Mouse (Mus musculus) liver, postnatal 0 days (tissue): ENCODE measurements around the gene Nos2. TPM values are rescaled to one million over a fixed set of nuclear protein-coding genes. Genes with fewer than 3 reads are reported as not detected.
A peak's percentile ranks its signal among the peaks of the same experiment; 100 is the strongest.

ENCODE experiments used
- ATAC-seq: fragments of 200-750 bp; cut with Nextera tagmentation; 2 replicates; pipeline ENCODE4 v1.8.0; 2017; ENCODE audit warnings: mild to moderate bottlenecking, moderate library complexity
- DNase-seq: peaks from one replicate; pipeline ENCODE4 v3.0.0-alpha.2; 2016
- H3K27ac ChIP-seq: fragments of 300-500 bp; sonication (generic); 2 replicates; pipeline ENCODE4 v1.5.1; 2014; ENCODE audit warnings: antibody characterized with exemption, moderate library complexity, mild to moderate bottlenecking, low read depth
- H3K27me3 ChIP-seq: fragments of 300-500 bp; sonication (generic); 2 replicates; pipeline ENCODE4 v1.6.1; 2014; ENCODE audit warnings: low read length, control low read depth, mixed read lengths; ENCODE audit not compliant: insufficient read depth
- H3K36me3 ChIP-seq: fragments of 300-500 bp; sonication (generic); replicated peaks from 2 replicates; pipeline ENCODE4 v1.6.1; 2014; ENCODE audit warnings: mild to moderate bottlenecking, control low read depth, low read length, moderate library complexity, mixed read lengths; ENCODE audit not compliant: insufficient read depth
- H3K4me1 ChIP-seq: fragments of 300-500 bp; sonication (generic); 2 replicates; pipeline ENCODE4 v1.6.1; 2014; ENCODE audit warnings: antibody characterized with exemption, mild to moderate bottlenecking, control low read depth; ENCODE audit not compliant: insufficient read depth
- H3K4me2 ChIP-seq: fragments of 300-500 bp; sonication (generic); 2 replicates; pipeline ENCODE4 v1.6.1; 2014; ENCODE audit warnings: low read depth, mild to moderate bottlenecking, low read length, moderate library complexity, mixed read lengths
- H3K4me3 ChIP-seq: fragments of 300-500 bp; sonication (generic); 2 replicates; pipeline ENCODE4 v1.5.1; 2014; ENCODE audit warnings: low read depth, low read length
- H3K9ac ChIP-seq: fragments of 300-500 bp; sonication (generic); replicated peaks from 2 replicates; pipeline ENCODE4 v1.6.1; 2014; ENCODE audit warnings: mild to moderate bottlenecking, moderate library complexity
- H3K9me3 ChIP-seq: fragments of 300-500 bp; sonication (generic); 2 replicates; pipeline ENCODE4 v1.6.1; 2016; ENCODE audit warnings: mild to moderate bottlenecking, control low read depth, low read length, mixed read lengths
- CTCF ChIP-seq: sonication (generic); IDR thresholded peaks from 2 replicates; pipeline ENCODE4 v1.5.1; 2016; ENCODE audit warnings: antibody characterized with exemption, low read depth
- EP300 ChIP-seq: IDR thresholded peaks from 2 replicates; pipeline ENCODE4 v1.6.1; 2016; ENCODE audit warnings: antibody characterized with exemption, low read depth, mild to moderate bottlenecking
- WGBS: fragments of 180-500 bp; shearing (Covaris S2); extraction: QIAGEN DNeasy Blood & Tissue Kit; methylation state at CpG from one replicate; pipeline ENCODE4 v1.1.7; 2014; ENCODE audit not compliant: insufficient replicate concordance; 5-methylcytosine and 5-hydroxymethylcytosine counted together
- polyA plus RNA-seq: library from polyadenylated mRNA; unstranded; fragments of >200 nt; fragmentation: Nextera tagmentation; extraction: Ambion mirVana; gene quantifications from 2 replicates; pipeline ENCODE4 v1.2.1, GENCODE M21; 2015

Gene Nos2
- polyA plus RNA-seq, 1 experiment from 2014 or later, result not detected

DNA sequence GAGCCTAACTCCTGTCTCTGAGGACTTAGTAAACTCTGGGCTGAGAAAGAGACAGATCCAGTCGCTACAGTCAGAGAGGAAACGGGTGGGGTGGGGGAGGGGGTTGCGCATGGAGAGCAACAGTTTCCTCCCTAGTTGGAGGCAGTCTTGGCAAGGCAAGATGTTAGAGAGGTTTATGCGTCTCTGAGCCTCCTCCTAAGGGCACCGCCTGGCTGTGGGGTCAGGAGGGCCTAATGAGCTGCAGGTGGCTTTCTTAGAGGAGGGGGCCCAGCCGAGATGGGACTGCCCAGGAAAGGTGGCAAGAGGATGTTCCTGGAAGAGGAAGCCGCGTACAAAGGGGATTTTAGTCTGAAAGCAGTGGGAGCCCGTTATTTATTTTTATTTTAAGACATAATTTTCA lies 3.5 kb downstream of the Nos2 start:
- WGBS, result 12% methylated on average over 9 of the region's 9 CpGs
- Histone ChIP-seq H3K4me3 (no peak overlapping the region), H3K27ac (no peak overlapping the region), H3K36me3 (no peaks in the 10 kb centered on the region), H3K9me3 (no peaks in the 10 kb centered on the region), H3K27me3 (peaks cover 32% of the 10 kb centered on the region), H3K4me2 (no peak overlapping the region), H3K4me1 (peaks cover 5% of the 10 kb centered on the region; the same call in 1 of the 2 replicates), H3K9ac (no peak overlapping the region)
- no peak for DNase-seq
- no peak for TF ChIP-seq EP300
- TF ChIP-seq CTCF, result no peak
- no peak for ATAC-seq

DNA sequence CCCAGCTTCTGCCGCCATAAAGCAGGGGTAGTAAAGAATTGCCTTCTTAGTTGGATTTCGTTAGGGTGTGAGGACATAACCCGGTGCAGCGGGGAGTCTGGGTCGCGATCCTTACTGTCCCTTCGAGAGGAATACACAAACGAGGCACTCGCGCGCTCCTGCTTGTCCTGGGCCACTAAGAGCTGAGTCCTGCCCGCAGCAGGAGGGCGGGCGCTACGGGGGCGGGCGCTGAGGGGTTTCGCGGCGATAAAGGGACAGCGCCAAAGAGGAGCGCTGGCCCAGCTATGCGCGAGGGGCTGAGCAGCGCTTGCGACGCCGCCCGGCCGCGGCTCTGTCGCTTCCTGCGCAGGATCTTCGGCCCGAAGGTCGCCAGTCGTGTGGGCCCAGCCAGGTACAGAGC lies 4.3 kb downstream of the Nos2 start:
- no peak overlapping the region for H3K27ac ChIP-seq
- 1% methylated on average over 37 of the region's 37 CpGs for WGBS

DNA sequence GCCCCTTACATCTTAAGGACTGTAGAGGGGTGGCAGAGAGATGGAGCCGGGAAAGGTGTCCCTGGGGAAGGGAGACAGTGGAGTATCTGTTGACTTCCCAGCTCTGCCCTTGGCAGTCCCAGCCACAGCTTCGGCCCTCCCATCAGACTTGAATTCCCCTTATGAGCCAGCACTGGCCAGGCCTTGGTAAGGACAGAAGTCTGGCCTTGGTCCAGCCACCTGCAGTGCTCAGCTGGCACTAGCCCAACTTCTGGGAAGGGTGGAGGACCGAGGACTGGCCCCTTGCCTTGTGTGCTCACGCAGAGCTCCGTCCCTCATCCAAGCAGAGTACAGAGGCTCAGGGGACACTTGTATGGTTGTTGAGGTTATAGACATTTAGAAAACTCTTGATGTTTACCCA lies 8.8 kb downstream of the Nos2 start:
- H3K4me1 ChIP-seq, result peaks cover 5% of the 10 kb centered on the region; the same call in 1 of the 2 replicates
- no peak overlapping the region for H3K4me2 ChIP-seq
- H3K27ac ChIP-seq, result no peak overlapping the region
- H3K27me3 ChIP-seq, result peaks cover 19% of the 10 kb centered on the region
- H3K36me3 ChIP-seq, result no peaks in the 10 kb centered on the region
- H3K9ac ChIP-seq, result no peak overlapping the region
- no peak overlapping the region for H3K4me3 ChIP-seq
- ATAC-seq (no peak), DNase-seq (no peak)
- 72% methylated on average over 5 of the region's 5 CpGs for WGBS
- no peaks in the 10 kb centered on the region for H3K9me3 ChIP-seq
- TF ChIP-seq CTCF (no peak), EP300 (no peak)

More for the DNA sequence above, 4.3 kb downstream of the Nos2 start:
- no peaks in the 10 kb centered on the region for H3K9me3 ChIP-seq
- peak overlapping the region; percentile 62 for H3K4me2 ChIP-seq
- DNase-seq (no peak), ATAC-seq (no peak)
- H3K27me3 ChIP-seq, result peaks cover 32% of the 10 kb centered on the region
- no peak overlapping the region for H3K9ac ChIP-seq
- no peak for TF ChIP-seq EP300
- no peak for TF ChIP-seq CTCF
- H3K36me3 ChIP-seq, result no peaks in the 10 kb centered on the region
- peaks cover 5% of the 10 kb centered on the region; the same call in 1 of the 2 replicates for H3K4me1 ChIP-seq
- peak overlapping the region; percentile 34 for H3K4me3 ChIP-seq

DNA sequence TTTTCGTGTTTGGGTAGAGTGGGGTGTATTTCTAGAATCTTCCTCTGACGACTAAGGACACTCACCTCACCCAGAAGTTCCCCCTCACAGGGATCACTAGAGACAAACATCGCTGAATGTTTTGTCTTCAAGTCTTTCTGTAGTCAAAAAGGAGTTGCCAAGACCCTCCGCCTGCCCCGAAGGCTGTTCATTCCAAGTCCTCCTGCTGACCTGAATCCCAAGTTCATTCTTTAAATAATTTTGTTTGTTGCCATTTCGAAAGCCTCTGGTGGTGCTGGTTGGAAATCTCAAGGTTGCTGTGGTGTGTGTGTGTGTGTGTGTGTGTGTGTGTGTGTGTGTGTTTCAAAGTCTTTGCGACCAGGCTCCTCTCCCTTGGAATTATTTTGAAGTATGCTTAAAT lies 13.7 kb downstream of the Nos2 start:
- DNase-seq (no peak), ATAC-seq (no peak)
- Histone ChIP-seq H3K36me3 (no peaks in the 10 kb centered on the region), H3K4me3 (no peak overlapping the region), H3K4me2 (no peak overlapping the region), H3K27ac (no peak overlapping the region), H3K9me3 (no peaks in the 10 kb centered on the region), H3K9ac (no peak overlapping the region), H3K27me3 (no peaks in the 10 kb centered on the region), H3K4me1 (no peaks in the 10 kb centered on the region)
- 75% methylated on average over 7 of the region's 7 CpGs for WGBS
- no peak for TF ChIP-seq CTCF
- no peak for TF ChIP-seq EP300

DNA sequence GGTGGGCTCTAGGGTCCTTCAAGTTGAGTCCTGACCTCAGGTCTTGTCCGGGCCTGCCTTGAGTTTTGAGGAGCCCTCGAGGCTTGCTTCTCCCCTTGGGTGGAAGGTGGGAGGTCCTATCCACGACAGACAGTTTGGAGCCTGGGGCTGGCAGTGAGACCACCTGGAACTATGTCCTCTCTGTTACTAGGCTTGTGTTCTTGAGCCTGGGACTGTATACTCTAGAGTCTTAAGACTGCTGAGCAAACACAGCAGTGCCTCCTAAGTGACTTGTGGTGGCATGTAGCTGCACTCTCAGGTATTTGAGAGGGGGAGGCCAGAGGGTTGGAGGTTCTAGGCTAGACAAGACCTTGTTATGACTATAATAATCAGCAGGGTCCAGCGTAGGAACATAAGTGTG lies 14.1 kb downstream of the Nos2 start:
- no peak overlapping the region for H3K27ac ChIP-seq
- WGBS, result 79% methylated on average over 4 of the region's 4 CpGs
- no peak overlapping the region for H3K9ac ChIP-seq
- DNase-seq, result no peak
- no peak overlapping the region for H3K4me3 ChIP-seq
- no peaks in the 10 kb centered on the region for H3K9me3 ChIP-seq
- H3K4me1 ChIP-seq, result no peaks in the 10 kb centered on the region
- H3K4me2 ChIP-seq, result no peak overlapping the region
- H3K27me3 ChIP-seq, result no peaks in the 10 kb centered on the region
- no peaks in the 10 kb centered on the region for H3K36me3 ChIP-seq
- TF ChIP-seq EP300 (no peak), CTCF (no peak)
- ATAC-seq, result no peak

DNA sequence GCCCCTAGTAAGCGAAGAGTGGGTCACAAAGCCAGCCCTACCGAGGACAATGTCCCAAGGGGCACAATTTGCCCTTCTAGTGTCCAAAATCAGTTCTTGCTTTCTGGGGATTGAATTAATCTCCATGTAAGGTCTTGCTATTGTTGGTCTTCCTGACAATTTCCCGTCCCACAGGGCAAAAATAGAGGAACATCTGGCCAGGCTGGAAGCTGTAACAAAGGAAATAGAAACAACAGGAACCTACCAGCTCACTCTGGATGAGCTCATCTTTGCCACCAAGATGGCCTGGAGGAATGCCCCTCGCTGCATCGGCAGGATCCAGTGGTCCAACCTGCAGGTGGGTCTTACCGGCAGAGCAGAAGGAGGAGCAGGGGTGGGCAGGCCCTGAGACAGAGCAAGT lies 14.6 kb downstream of the Nos2 start:
- Histone ChIP-seq H3K9ac (no peak overlapping the region), H3K4me1 (no peaks in the 10 kb centered on the region), H3K4me2 (no peak overlapping the region), H3K4me3 (no peak overlapping the region), H3K27ac (no peak overlapping the region), H3K9me3 (no peaks in the 10 kb centered on the region), H3K36me3 (no peaks in the 10 kb centered on the region), H3K27me3 (no peaks in the 10 kb centered on the region)
- TF ChIP-seq CTCF, result no peak
- TF ChIP-seq EP300, result no peak
- WGBS, result 58% methylated on average over 6 of the region's 6 CpGs
- ATAC-seq (no peak), DNase-seq (no peak)

DNA sequence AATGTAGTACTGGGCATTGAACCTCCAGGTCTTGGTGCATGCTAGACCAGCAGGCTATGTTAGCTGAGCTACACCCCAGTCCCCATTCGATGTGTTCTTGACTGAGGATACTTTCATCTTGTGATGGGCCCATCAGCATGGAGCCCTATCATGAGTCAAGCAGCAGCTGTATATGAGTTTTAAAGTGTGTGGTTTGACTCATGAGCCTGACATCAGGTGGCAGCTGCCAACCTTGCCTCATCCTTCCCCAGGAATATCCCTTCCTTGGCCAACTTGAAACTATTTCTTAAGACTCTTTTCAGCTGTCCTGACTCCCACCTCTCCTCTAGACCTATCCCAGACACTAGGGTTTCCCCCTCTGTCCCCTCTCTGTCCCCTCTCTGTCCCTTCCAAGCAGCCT lies 22.5 kb downstream of the Nos2 start:
- H3K4me2 ChIP-seq, result no peak overlapping the region
- H3K36me3 ChIP-seq, result no peaks in the 10 kb centered on the region
- no peaks in the 10 kb centered on the region for H3K4me1 ChIP-seq
- WGBS, result 85% methylated on average over 1 of the region's 1 CpGs
- no peaks in the 10 kb centered on the region for H3K9me3 ChIP-seq
- TF ChIP-seq EP300 (no peak), CTCF (no peak)
- DNase-seq (no peak), ATAC-seq (no peak)
- no peak overlapping the region for H3K9ac ChIP-seq
- H3K4me3 ChIP-seq, result no peak overlapping the region
- no peaks in the 10 kb centered on the region for H3K27me3 ChIP-seq
- no peak overlapping the region for H3K27ac ChIP-seq
